Mouse (Mus musculus) urinary bladder, postnatal 4 days (tissue): ENCODE data around the gene Nfe2.
A peak's percentile ranks its signal among the peaks of the same experiment; 100 is the strongest.

Experiments
- DNase-seq, 2 experiments: peaks; one replicate each; pipeline ENCODE4 v3.0.0; 2021 to 2022; ENCODE audit warnings: low spot score in 2 of 2

Gene Nfe2

GRCm38 (mm10) chr15:103216052-103216451 lies 42.2 kb downstream of the Nfe2 start:
- DNase-seq = no peak

GRCm38 (mm10) chr15:103214971-103215907 lies 43.0 kb downstream of the Nfe2 start:
- DNase-seq = peak; percentile 89

- DNase-seq = no peak
Measured at GRCm38 (mm10) chr15:103214149-103214548, 44.1 kb downstream of the Nfe2 start.

GRCm38 (mm10) chr15:103205156-103205555 lies 53.0 kb downstream of the Nfe2 start:
- no peak for DNase-seq

GRCm38 (mm10) chr15:103202088-103202793 lies 56.0 kb downstream of the Nfe2 start:
- DNase-seq = peak in 1 of 2 experiments; percentile 51
